Mouse (Mus musculus): Measurements from ENCODE around the gene Tcp11l1.

Tcp11l1 gene

DNA sequence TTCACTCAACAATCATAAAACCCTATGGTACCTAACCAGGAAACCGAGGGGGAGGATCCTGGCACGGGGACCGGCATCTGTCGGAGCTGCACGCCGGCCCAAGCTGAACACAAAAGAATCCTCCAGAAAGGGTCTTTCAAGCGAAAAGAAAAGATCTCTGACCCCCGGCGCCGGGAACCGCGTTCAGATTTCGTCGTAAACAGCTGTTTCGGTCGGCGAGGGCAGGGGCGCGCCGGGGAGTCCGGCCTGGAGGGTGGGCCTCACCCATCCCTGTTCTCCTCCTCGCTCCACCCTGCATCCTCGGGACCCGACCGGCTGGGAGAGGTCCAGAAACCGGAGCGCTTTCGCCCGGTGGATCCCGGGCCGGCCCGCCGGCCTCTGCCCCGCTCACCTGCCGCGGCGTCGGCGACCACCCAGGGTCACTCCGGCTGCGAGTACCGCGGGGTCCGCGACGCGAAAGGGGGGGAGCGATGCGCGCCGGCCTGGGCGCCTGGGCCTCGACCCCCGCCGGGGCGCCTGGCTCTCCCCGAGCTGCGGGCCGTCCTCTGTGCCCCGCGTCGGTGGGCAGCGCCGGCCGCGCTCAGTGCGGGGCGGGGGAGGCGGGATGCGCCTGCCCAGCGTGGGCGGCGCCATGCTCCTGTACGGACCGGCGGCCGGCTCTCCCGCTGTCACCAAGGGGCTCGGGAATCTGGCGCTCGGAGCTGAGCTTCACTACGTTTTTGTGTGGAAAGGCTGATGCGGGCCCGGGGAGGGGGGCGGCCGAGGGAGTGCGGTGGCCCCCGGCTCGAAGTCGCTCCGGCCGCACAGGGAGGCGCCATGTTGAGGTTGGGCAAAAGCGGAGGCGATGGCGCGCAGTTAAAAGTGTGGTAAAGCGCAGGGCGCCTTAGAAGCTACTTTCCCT lies at the start of gene Tcp11l1:
TSS of gene Tcp11l1 (minus strand) at position 585 of the 901 bp plus-strand sequence.
- DNase-seq (ENCODE audit: low read depth, low spot score): peak; percentile 83

DNA sequence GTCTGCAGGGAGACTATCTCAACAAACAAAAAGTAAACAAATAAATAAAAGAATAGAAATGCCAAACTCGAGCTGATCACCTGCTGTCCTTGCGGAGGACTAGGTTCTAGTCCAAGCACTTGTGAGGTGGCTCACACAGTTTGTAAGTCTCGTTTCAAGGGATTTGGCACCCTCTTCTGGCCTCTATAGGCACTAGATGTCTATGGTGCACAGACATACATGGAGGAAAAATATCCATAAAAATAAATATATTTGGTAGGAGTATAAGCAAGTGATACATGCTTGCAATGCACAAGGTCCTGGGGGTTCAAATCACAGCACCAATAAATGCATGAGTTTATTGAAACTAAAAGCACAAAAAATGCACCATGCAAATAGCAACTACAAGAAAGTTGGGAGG lies 38.6 kb upstream of the Tcp11l1 start:
- DNase-seq (ENCODE audit: low read depth, low spot score): peak; percentile 65

DNA sequence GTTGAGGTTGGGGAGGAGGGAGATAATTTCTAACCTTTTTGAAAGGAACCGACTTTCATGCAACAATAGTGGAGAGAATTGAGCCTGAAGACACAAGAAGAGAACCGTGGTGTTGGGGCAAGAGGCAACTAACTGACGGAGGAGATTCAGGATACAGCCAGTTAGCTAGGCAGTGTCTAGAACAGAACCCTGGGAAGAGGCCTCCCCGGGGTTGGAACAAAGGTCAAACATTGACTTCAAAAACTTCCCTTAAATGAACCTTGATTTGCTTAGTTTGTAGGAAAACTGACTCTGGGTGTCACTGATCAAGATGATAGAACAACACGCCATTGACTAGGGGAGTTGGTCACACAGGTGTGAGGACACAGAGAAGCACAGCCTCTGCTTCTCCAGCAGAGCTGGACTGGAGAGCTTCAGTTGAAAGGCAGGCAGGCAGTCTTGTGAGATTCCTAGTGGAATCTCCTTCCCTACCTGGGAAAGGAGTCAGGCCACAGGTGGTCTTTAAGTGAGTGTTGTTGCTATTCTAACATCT lies 36.7 kb upstream of the Tcp11l1 start:
- no peak for DNase-seq (ENCODE audit: low read depth, low spot score)

DNA sequence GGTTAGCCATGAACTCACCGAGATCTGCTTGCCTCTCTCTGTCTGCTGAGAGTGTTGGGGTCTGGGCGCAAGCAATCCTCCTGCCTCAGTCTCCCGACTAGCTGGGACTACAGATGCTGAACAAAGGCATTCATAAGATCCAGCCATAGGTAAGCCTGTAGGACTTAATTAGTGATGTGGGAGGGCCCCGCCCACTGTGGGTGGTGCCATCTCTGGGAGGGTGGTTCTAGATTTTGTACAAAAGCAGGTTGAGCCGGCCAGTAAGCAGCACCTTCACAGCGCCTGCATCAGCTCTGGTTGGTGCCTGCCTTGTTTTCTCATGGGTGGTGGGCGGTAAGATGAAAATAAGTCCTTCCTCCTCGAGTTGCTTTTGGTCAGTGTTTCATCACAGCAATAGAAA lies 34.3 kb upstream of the Tcp11l1 start:
- DNase-seq (ENCODE audit: low read depth, low spot score): no peak

DNA sequence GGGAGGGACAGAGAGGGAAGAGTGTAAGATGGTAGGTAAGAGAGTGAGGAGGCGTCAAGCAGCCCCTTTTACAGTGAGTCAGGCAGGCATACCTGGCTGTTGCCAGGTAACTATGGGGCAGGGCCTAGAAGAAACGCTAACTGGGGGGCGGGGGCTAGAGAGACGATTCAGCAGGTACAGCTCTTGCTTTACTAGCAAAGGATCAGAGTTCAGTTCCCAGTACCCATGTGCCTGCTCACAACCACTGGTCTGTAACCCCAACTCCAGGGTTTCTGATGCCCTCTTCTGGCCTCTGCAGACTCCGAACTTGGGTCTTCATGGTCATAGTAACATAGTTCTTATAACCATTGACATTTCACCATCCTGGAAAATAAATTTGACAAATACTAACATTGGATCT lies 32.0 kb upstream of the Tcp11l1 start:
- no peak for DNase-seq (ENCODE audit: low read depth, low spot score)

DNA sequence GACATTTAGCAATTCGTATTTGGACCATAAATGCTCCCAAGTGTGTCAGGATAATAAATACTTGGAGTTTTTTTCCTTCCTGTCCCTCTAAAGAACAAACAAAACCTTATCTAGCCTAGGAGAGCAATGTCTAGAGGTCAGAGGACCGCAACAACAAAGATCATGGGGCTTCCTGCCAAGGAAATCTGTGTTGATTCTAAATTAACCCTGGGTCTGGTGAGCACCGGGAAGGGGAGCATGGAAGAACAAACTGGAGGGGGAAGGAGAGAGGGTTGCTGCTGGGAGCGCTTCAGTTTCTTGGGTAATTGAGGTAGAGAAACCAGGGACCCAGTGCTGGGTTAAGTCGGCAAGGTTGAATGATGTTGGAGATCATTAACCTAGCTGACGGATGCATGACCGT lies 31.2 kb upstream of the Tcp11l1 start:
- no peak for DNase-seq (ENCODE audit: low read depth, low spot score)

DNA sequence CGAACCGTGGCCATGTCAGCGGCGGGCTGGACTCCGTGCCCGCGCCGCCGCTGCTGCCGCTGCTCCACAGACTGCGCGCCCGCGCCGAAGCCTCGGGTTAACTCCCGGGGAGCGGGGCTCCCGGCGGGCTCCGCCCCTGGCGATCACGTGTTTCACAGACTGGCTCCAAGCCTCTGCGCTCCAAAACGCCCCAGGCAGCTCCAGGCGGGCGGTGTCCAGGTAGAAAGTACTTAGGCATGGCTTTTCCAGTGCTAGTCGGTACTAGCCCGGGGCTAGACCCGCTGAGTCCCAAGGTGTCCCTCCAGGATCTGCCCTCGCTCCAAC lies 30.7 kb upstream of the Tcp11l1 start, which contains the start of gene Depdc7:
TSS of gene Depdc7 (minus strand) at position 138 of the 324 bp plus-strand sequence.
- peak; percentile 79 for DNase-seq (ENCODE audit: low read depth, low spot score)

DNA sequence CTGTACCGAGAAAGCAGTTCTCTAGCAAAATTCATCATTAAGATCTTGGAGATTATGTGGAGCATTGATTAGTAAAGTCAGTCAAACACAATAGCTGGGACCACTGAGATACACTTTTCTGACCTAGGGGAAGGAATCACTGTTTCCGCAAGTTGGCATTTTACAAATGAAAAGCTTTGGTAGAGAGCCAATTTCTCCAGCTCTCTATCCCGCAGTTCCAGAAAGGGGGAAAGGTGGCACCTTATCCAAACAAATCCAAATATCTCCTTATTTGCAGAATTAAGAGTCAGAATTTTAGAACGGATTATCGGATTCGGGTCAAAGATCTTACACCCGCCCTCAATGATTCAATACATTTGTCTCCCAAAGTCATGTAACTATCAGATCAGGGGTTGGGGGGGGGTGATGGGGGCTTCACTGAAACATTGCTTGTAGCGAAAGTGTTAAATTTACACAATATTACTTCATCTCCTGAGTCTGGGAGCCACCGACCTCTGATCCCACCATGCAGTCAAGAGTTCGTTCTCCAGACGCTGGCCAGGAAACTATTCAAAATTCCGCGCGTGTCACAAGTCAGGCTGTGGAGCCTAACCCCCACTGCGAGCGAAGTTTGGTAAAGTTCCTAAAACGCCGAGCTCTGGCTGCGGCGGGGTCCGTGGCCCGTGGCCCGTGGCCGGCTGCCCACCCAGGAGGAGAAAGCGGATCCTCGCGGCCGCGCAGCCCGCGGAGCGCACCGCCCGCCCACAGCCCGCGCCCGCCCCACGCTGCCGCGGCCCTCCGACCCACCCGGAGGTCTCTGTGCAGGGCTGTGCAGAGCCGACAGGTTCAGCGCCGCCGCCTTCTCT lies 30.1 kb upstream of the Tcp11l1 start:
- DNase-seq (ENCODE audit: low read depth, low spot score): no peak

DNA sequence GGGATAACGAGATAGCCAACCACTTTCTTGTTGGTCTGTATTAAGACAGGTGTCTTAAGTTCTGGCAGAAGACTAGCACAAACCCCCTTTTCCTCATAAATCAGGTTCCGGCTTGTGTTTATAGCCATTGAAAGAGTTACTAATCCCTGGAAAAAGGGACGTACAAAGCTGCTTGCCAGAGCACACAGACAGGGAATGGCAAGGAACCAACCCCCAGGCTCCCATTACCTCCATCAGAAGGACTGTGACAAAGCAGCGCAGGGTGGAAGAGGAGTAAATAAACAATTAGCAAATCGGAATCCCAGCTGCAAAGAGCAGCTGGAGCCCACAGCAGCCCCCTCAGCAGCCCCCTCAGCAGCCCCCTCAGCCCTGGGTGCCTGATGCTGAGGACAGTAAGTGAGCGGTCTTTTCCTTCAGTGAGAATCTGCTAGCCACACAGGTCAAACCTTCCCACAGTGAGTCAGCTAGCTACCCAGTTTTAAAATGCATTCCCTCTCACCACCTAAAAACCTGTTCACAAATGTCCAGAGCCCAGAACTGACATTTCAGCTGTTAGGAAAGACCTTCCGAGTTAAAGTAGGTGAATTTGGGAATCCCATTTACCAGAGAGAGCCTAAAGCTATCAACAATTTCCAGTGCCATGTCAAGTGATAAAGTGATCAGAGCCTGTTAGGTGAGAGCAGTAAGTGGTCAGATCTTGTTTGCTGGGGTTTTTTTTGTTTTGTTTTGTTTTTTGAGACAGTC lies 29.2 kb upstream of the Tcp11l1 start:
- no peak for DNase-seq (ENCODE audit: low read depth, low spot score)

DNA sequence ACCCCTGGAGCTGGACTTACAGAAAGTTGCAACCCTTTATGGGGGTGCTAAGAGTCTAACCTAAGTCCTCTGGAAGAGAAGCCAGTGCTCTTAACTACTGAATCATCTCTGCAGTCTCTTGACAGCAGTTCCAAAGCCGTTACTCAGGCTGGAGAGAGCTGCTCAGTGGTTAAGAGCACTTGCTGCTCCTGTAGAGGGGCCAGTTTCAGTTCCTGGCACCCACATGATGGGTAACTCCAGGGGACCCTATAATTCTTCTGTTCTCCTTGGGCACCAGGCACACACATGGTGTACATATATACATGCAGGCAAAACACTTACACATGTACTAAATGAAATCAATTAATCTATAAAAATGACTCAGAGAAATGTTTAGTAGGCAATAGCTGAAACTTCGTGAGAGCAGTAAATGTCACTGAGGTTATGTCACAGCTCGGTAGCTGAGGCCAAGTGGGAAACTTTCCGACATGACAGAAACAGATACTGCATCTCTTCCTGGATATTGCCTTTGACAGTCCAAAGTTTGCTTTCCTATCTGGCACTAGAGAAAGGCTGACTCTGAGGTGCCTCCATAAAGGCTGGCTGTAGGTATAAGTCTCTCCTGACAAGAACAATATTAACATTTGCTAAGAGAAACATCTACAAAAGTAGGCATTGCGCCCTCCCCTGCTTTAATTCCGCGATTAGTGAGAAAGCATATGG lies 28.4 kb upstream of the Tcp11l1 start:
- no peak for DNase-seq (ENCODE audit: low read depth, low spot score)

DNA sequence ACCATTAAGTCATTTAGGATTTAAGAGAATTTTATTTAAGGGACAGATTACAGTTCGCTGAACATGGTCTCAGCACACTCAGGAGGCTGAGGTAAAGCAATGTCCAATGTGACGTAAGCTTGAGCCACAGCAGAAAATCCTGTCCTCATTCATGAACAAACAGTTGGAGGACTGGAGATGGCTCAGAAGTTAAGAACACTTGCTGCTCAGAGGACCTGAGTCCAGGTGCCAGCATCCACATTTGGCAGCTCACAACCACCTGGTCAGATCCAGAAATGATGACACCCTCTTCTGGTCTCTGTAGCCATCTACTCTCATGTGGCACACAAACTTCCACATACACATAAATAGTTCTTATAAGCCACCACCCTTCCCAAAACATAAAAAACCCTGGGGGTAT lies 27.7 kb upstream of the Tcp11l1 start:
- DNase-seq (ENCODE audit: low read depth, low spot score): no peak

DNA sequence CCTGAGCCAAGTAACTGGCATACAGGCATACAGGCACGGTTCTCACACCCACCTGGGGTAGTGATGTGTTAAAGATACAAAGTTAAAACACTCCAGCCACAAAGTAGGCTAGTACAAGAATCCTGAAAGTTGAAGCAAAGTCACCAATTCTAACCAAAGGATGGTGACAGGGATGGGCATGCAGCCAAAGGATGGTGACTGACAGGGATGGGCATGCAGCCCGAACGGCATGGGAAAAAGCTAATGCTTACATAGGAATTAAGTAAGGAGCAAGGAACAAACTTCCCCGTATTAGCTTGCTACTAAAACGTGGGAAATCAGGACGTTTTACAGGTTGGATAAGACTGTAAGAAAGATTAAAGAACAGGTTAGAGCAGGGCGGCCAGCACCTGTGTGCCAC lies 24.3 kb upstream of the Tcp11l1 start:
- DNase-seq (ENCODE audit: low read depth, low spot score): no peak

DNA sequence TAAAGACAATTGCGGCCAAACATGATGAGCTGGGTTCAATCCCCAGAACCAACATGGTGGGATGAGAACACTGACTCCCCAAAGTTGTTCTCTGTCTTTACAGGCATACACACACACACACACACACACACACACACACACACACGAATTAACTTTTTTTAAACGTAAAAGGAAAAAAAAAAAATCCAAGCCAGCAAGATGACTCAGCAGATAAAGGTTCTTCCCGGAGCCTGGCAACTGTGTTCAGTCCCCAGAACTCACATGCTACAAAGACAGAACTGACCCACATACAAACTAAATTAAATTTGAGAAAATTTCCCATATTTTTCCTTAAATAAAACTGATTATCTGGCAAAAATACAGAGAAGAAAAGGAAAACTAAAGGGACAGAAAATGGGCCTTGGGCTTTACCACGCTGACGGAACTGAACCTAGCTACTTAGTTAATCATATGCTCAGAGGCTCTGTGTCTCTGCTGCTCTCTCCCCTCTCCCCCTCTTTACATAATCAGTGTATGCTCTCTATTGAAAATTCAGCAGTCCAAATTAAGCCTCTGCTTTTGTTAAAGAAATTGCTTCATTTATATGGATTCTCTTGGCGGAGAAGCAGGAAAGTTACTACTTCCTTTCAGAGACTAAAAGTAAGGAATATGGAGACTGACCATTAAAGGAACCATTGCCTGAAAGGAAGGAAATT lies 20.7 kb upstream of the Tcp11l1 start:
- peak; percentile 42 for DNase-seq (ENCODE audit: low read depth, low spot score)

DNA sequence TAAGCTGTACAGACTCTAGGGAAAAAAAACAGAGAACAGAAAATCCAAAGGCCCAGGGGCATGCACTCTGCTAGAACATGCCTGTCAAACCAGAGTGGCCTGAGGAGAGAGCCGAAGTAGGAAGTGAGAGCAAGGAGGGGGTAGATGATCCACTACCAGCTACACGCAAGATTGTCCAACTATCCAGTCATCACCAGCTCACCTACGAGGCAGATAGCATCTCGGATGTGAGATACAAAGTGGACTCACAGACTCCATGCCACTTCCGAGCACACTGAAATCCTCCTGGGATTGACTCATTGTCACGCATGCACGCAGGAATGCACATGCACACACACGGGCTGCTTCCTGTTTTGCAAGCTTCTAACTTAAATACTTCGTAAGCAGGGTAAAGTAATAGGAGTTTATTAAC lies 20.1 kb upstream of the Tcp11l1 start:
- DNase-seq (ENCODE audit: low read depth, low spot score): no peak

DNA sequence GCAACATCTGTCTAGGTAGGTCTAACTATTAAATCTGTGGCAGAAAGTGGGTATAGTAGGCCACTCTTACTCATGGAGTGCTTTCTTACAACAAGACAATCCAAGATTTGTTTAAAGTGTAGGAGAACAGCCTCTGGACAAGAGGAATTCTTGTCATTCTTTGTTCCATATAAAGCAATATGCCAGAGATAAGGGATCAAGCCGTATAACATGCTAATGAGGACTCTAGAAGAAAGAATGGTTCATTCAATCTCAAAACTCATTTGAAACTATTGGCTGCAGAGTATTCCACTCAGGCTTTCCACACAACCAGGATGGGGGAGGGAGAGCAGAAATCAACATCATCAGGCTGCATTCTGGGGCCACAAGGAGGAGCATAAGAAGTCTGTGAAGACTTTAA lies 15.4 kb upstream of the Tcp11l1 start:
- DNase-seq (ENCODE audit: low read depth, low spot score): peak; percentile 66

DNA sequence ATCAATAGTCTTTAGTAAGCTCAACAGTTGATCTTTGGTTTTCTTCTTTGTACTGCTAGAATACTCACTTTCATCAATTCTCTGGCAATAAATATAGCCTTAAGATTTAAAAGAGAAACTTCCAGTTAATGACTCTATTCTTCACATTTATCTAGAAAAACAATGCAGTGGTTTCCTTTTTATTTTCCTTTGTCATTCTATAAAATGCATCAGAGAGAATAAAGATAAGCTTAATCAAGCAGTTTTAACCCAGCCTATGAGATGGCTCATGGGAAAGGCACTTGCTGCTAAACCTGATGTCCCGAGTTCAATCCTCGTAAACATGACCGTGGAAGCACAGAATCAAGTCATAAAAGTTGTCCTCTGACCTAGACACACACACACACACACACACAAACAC lies 10.1 kb upstream of the Tcp11l1 start:
- DNase-seq (ENCODE audit: low read depth, low spot score): no peak

DNA sequence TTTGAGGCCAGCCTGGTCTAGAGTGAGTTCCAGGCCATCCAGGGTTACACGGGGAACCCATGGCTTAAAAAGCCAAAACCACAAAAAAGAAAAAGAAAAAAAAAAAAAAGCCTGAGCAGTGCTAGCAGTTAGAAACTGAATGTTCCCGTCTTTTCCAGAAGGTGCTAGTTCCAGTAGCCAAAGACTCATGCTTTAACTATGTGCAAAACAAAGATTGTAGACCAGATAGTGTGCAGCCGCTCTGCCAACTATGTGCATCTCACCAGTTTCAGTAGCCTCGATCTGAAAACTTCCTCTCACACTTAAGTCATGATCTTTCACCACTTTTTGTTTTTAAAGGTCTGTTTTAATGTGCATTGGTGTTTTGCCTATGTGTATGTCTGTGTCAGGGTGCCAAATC lies 5.9 kb upstream of the Tcp11l1 start:
- no peak for DNase-seq (ENCODE audit: low read depth, low spot score)

DNA sequence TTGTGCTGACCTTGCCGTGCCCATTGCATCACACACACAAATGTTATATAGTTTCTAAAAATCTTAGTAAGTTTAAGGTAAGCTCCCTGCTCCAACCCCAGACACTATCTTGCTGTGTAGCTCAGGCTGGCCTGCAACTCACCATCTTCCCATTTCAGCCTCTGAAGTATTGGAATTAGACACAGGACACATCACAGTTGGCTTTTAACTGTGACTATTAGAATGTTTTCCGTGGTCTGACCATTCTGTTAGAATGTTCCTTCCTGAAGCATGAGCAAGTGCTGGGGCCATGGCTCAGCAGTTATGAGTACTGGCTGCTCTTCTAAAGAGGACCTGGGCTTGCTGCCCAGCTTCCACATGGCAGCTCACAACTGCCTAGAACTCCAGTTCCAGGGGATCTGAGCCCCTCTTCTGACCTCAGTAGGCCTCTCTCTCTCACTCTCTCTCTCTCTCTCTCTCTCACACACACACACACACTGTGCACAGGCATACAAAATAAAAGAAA lies 5.3 kb upstream of the Tcp11l1 start:
- DNase-seq (ENCODE audit: low read depth, low spot score): no peak

DNA sequence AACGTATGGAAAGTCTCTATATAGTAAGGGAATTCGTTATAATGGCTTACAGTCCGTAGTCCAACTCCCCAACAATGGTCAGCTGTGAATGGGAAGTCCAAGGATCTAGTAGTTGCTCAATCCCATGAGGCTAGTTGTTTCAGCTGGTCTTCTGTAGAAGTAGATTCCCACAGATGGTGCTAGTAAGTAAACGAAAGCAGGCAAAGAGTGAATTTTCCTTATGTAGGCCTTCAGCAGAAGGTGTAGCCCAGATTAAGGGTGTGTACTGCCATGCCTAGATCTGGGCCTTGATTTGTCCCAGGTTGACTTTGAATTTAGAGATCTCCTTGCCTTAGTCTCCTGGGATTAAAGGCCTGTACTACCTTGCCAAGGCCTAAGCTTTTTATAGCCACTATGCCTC lies 4.3 kb upstream of the Tcp11l1 start, which contains the start of gene Pin1rt1:
TSS of gene Pin1rt1 (minus strand) at position 101 of the 400 bp plus-strand sequence.
- DNase-seq (ENCODE audit: low read depth, low spot score): no peak

DNA sequence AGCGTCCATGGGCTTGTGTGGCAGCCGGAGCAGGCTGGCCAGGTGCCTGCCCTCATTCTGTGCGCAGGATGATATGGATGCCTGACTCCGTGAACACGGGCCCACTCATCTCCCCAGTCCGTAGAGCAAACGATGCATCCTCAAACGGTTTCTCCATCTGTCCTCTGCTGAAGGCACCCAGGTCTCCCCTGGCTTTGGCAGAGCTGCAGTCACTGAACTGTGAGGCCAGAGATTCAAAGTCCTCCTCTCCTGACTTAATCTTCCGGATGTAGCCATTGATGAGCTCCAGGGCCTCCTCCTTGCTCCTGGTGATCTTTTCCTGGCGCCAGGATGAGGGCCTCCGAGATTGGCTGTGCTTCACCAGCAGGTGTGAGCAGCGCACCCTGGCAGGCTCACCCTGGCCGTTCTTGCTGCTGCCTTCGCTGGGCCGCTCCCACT lies 2.3 kb upstream of the Tcp11l1 start:
- DNase-seq (ENCODE audit: low read depth, low spot score): peak; percentile 75
